Mouse (Mus musculus) liver, postnatal 0 days (tissue): Measurements from ENCODE around the gene Tradd.

Experiments used
- CTCF ChIP-seq: sonication (generic); IDR thresholded peaks from 2 replicates; pipeline ENCODE4 v1.5.1; 2016; ENCODE audit warnings: antibody characterized with exemption, low read depth
- EP300 ChIP-seq: IDR thresholded peaks from 2 replicates; pipeline ENCODE4 v1.6.1; 2016; ENCODE audit warnings: antibody characterized with exemption, low read depth, mild to moderate bottlenecking

DNA sequence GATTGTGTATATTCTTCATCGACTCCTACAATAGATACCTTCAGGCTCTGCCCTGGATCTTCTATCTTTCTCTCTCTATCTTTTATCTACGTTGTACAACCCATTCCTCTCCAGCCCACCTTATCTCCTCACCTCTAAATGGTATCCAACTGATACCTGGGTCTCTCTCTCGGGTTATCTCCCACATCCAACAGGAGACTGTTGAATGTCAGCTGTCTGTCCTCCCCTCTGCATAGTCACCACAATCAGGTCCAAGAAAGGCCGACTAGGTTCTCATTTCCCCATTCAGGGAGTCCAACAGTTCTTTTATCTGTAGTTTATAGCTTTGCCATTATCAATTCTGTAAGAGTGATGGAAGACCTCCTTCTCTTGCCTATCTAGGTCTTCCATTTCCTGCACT is 17.8 kb upstream of the Tradd start:
- TF ChIP-seq EP300 = no peak
- TF ChIP-seq CTCF = no peak
